Mouse (Mus musculus) hindbrain, postnatal 0 days (tissue): Measurements from ENCODE around the gene Retnlg. TPM values are rescaled to one million over a fixed set of nuclear protein-coding genes. Genes with fewer than 3 reads are reported as not detected.

Source experiments
- ATAC-seq: fragments of 200-750 bp; cut with Nextera tagmentation; 2 replicates; pipeline ENCODE4 v1.8.0; 2017; ENCODE audit warnings: mild to moderate bottlenecking, moderate TSS enrichment, moderate library complexity
- DNase-seq: peaks from one replicate; pipeline ENCODE4 v3.0.0-alpha.2; 2015; ENCODE audit warnings: low spot score
- H3K27ac ChIP-seq: fragments of 300-500 bp; sonication (generic); 2 replicates; pipeline ENCODE4 v1.5.1; 2014; ENCODE audit warnings: mild to moderate bottlenecking
- H3K27me3 ChIP-seq: fragments of 300-500 bp; sonication (generic); 2 replicates; pipeline ENCODE4 v1.6.1; 2014; ENCODE audit warnings: low read length, mixed read lengths; ENCODE audit not compliant: insufficient read depth
- H3K36me3 ChIP-seq: fragments of 300-500 bp; sonication (generic); 2 replicates; pipeline ENCODE4 v1.6.1; 2014; ENCODE audit warnings: low read length, mixed read lengths; ENCODE audit not compliant: insufficient read depth
- H3K4me1 ChIP-seq: fragments of 300-500 bp; sonication (generic); 2 replicates; pipeline ENCODE4 v1.6.1; 2014; ENCODE audit warnings: antibody characterized with exemption, low read length, mixed read lengths; ENCODE audit not compliant: insufficient read depth
- H3K4me2 ChIP-seq: fragments of 300-500 bp; sonication (generic); 2 replicates; pipeline ENCODE4 v1.6.1; 2014; ENCODE audit warnings: low read depth, mild to moderate bottlenecking, low read length, moderate library complexity, mixed read lengths
- H3K4me3 ChIP-seq: fragments of 300-500 bp; sonication (generic); 2 replicates; pipeline ENCODE4 v1.5.1; 2014; ENCODE audit warnings: low read length
- H3K9ac ChIP-seq: fragments of 300-500 bp; sonication (generic); replicated peaks from 2 replicates; pipeline ENCODE4 v1.6.1; 2014; ENCODE audit warnings: mild to moderate bottlenecking, low read length, moderate library complexity, mixed read lengths
- H3K9me3 ChIP-seq: fragments of 300-500 bp; sonication (generic); 2 replicates; pipeline ENCODE4 v1.6.1; 2016; ENCODE audit warnings: low read length, mixed read lengths
- CTCF ChIP-seq: IDR thresholded peaks from 2 replicates; pipeline ENCODE4 v1.5.1; 2016; ENCODE audit warnings: antibody characterized with exemption, control low read depth, low read depth
- WGBS: fragments of 180-500 bp; shearing (Covaris S2); extraction: QIAGEN DNeasy Blood & Tissue Kit; methylation state at CpG from one replicate; pipeline ENCODE4 v1.1.7; 2014; 5-methylcytosine and 5-hydroxymethylcytosine counted together
- polyA plus RNA-seq: library from polyadenylated mRNA; unstranded; fragments of >200 nt; fragmentation: Nextera tagmentation; extraction: Ambion mirVana; gene quantifications from 2 replicates; pipeline ENCODE4 v1.2.1, GENCODE M21; 2015
- total RNA-seq: library from RNA; depleted of rRNA; stranded (reverse); fragments of >200 nt; gene quantifications from 2 replicates; pipeline ENCODE4 v1.2.3, GENCODE M21; 2014; rRNA removed

Retnlg gene
- total and polyA plus RNA-seq, 2 experiments from 2014 or later: 0.79 TPM; not detected in 1

- H3K9ac ChIP-seq: no peak overlapping the region
- ATAC-seq (no peak), DNase-seq (no peak)
- H3K4me3 ChIP-seq: no peak overlapping the region
- no peaks in the 10 kb centered on the region for H3K27me3 ChIP-seq
- no peak overlapping the region for H3K4me2 ChIP-seq
- H3K27ac ChIP-seq: no peak overlapping the region
- H3K36me3 ChIP-seq: no peaks in the 10 kb centered on the region
- WGBS: 68% methylated on average over 1 of the region's 1 CpGs
- no peaks in the 10 kb centered on the region for H3K4me1 ChIP-seq
- 0 out of 2 replicates have a peak, but pooled peaks cover 3% of the 10 kb centered on the region for H3K9me3 ChIP-seq
- TF ChIP-seq CTCF: no peak
Measured at GRCm38 (mm10) chr16:48899868-48900267, 27.4 kb downstream of the Retnlg start.

- H3K36me3 ChIP-seq: no peaks in the 10 kb centered on the region
- H3K9me3 ChIP-seq: no peaks in the 10 kb centered on the region
- no peak overlapping the region for H3K27ac ChIP-seq
- H3K27me3 ChIP-seq: no peaks in the 10 kb centered on the region
- DNase-seq: no peak
- 100% methylated on average over 1 of the region's 1 CpGs for WGBS
- no peak for TF ChIP-seq CTCF
- H3K4me3 ChIP-seq: no peak overlapping the region
- no peaks in the 10 kb centered on the region for H3K4me1 ChIP-seq
- H3K4me2 ChIP-seq: no peak overlapping the region
- H3K9ac ChIP-seq: no peak overlapping the region
- no peak for ATAC-seq
Measured at GRCm38 (mm10) chr16:48911184-48911583, 38.8 kb downstream of the Retnlg start.

- 99% methylated on average over 3 of the region's 3 CpGs for WGBS
Measured at GRCm38 (mm10) chr16:48913206-48913605, 40.8 kb downstream of the Retnlg start.

GRCm38 (mm10) chr16:48923724-48924123, 51.3 kb downstream of the Retnlg start:
- Histone ChIP-seq H3K27me3 (no peaks in the 10 kb centered on the region), H3K9ac (no peak overlapping the region), H3K9me3 (no peaks in the 10 kb centered on the region), H3K36me3 (peaks cover 20% of the 10 kb centered on the region), H3K4me3 (no peak overlapping the region), H3K4me2 (no peak overlapping the region), H3K27ac (no peak overlapping the region), H3K4me1 (no peaks in the 10 kb centered on the region)
- WGBS: 100% methylated on average over 1 of the region's 1 CpGs
- TF ChIP-seq CTCF: no peak
- ATAC-seq (no peak), DNase-seq (no peak)

More at GRCm38 (mm10) chr16:48913206-48913605, 40.8 kb downstream of the Retnlg start:
- H3K36me3 ChIP-seq: no peaks in the 10 kb centered on the region
- H3K4me1 ChIP-seq: no peaks in the 10 kb centered on the region
- ATAC-seq: no peak
- no peaks in the 10 kb centered on the region for H3K27me3 ChIP-seq
- no peak overlapping the region for H3K9ac ChIP-seq
- no peak overlapping the region for H3K27ac ChIP-seq
- no peak for DNase-seq
- H3K4me3 ChIP-seq: no peak overlapping the region
- no peak for TF ChIP-seq CTCF
- H3K4me2 ChIP-seq: no peak overlapping the region
- H3K9me3 ChIP-seq: no peaks in the 10 kb centered on the region

Other genes starting within 250 kb of the Retnlg start
- under 0.01 and 0.04 TPM in 2 replicates for gene Trat1, start 100.6 kb upstream of the Retnlg start, total RNA-seq
- 0.29 TPM in 1 of 2 replicates, not detected in the other for gene Trat1, start 100.6 kb upstream of the Retnlg start, polyA plus RNA-seq
- not detected in 2 replicates for gene Retnlb, start 55.8 kb upstream of the Retnlg start, total RNA-seq
- gene Retnlb, start 55.8 kb upstream of the Retnlg start, polyA plus RNA-seq: not detected in 2 replicates
- gene Retnla, start 30.1 kb upstream of the Retnlg start, total RNA-seq: not detected in 2 replicates
- not detected in 2 replicates for gene Retnla, start 30.1 kb upstream of the Retnlg start, polyA plus RNA-seq
- gene Dzip3, start 121.5 kb downstream of the Retnlg start, total RNA-seq: 96.2 and 97.0 TPM in 2 replicates
- gene Dzip3, start 121.5 kb downstream of the Retnlg start, polyA plus RNA-seq: 45.0 and 45.4 TPM in 2 replicates
- 5.1 and 6.0 TPM in 2 replicates for gene Cip2a, start 121.6 kb downstream of the Retnlg start, total RNA-seq
- 5.3 and 5.6 TPM in 2 replicates for gene Cip2a, start 121.6 kb downstream of the Retnlg start, polyA plus RNA-seq
- gene Myh15, start 184.9 kb downstream of the Retnlg start, total RNA-seq: 0.11 and 0.16 TPM in 2 replicates
- 0.06 and 0.10 TPM in 2 replicates for gene Myh15, start 184.9 kb downstream of the Retnlg start, polyA plus RNA-seq